10 mouse cellular contexts compared by ENCODE assay signal in the genomic region with DNA sequence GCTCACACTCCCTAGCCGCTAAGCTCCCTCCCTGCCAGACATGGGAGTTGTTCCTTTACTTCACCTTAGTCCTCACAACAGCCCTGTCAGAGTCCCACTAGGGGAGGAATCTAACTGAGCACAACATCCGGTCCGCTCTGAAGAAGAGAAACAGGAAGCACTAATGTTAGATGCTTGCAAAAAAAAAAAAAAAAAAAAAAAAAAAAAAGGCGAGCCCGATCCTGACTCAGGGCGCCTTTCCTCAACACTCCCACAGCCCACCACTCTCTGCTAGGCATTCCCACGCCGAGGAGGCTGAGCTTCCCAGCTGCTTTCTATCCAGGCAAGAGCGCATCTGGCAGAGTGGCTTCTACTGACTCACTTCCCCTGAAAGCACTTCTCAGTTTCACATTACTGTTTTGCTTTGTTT.
A peak's percentile ranks its signal among the peaks of the same experiment; 100 is the strongest.
DNase-seq lines count a peak whose midpoint lies in the region; ATAC-seq and TF ChIP-seq lines count a peak whose summit lies in the region.
"Had no signal": no experiment of that assay in that cellular context is flagged by ENCODE, and none has a peak within 500 bp of the region (broad histone marks: within the 10 kb centered on the region; RNA-seq: fewer than 3 reads in every experiment).

No protein-coding gene starts in this region.

- no peaks in the 10 kb centered on the region for H3K9me3 ChIP-seq in lung, embryonic 15.5 days
- no peaks in the 10 kb centered on the region for H3K9me3 ChIP-seq in hindbrain, postnatal 0 days (ENCODE audit: low read length)
- H3K9me3 ChIP-seq: embryonic facial prominence, embryonic 12.5 days; neural tube, embryonic 12.5 days had no signal

- peak; percentile 32 for DNase-seq in urinary bladder, postnatal 14 days (ENCODE audit: low spot score)
- DNase-seq in urinary bladder, adult 2 months (ENCODE audit: low spot score), result no peak
- DNase-seq in heart, postnatal 10 days, result peak; percentile 64 to 69
- DNase-seq in thymus, postnatal 0 days (ENCODE audit: low spot score), result peak; percentile 81
- no peak for DNase-seq in cerebellum, postnatal 4 days (ENCODE audit: low spot score in 2 of 2)
- DNase-seq in hindbrain, postnatal 0 days (ENCODE audit: low spot score), result no peak
- no peak for DNase-seq in layer of hippocampus, postnatal 10 days (ENCODE audit: low spot score in 2 of 2)

- no peak overlapping the region for H3K4me3 ChIP-seq in lung, embryonic 15.5 days
- no peak overlapping the region for H3K4me3 ChIP-seq in hindbrain, postnatal 0 days (ENCODE audit: low read length)
- H3K4me3 ChIP-seq: embryonic facial prominence, embryonic 12.5 days; neural tube, embryonic 12.5 days had no signal

- H3K9ac ChIP-seq in lung, embryonic 15.5 days, result no peak overlapping the region
- no peak overlapping the region for H3K9ac ChIP-seq in hindbrain, postnatal 0 days (replicated peaks; ENCODE audit: low read length)
- H3K9ac ChIP-seq: embryonic facial prominence, embryonic 12.5 days; neural tube, embryonic 12.5 days had no signal

- 0 out of 2 replicates have a peak, but pooled peaks have one; percentile 35 for ATAC-seq in lung, embryonic 15.5 days (ENCODE audit: borderline replicate concordance, extremely low read depth, low FRiP score, low TSS enrichment)
- ATAC-seq in hindbrain, postnatal 0 days, result no peak

- H3K36me3 ChIP-seq in lung, embryonic 15.5 days, result 0 out of 2 replicates have a peak, but pooled peaks cover 5% of the 10 kb centered on the region
- peaks cover 20% of the 10 kb centered on the region; the same call in 1 of the 2 replicates for H3K36me3 ChIP-seq in hindbrain, postnatal 0 days (ENCODE audit: insufficient read depth, low read length)

- 45% methylated on average over 9 of the region's 9 CpGs for WGBS in lung, embryonic 15.5 days
- 73% methylated on average over 9 of the region's 9 CpGs for WGBS in hindbrain, postnatal 0 days

- 0 out of 2 replicates have a peak, but pooled peaks cover 2% of the 10 kb centered on the region for H3K4me1 ChIP-seq in lung, embryonic 15.5 days
- H3K4me1 ChIP-seq in hindbrain, postnatal 0 days (ENCODE audit: insufficient read depth, low read length), result no peaks in the 10 kb centered on the region
- H3K4me1 ChIP-seq: embryonic facial prominence, embryonic 12.5 days; neural tube, embryonic 12.5 days had no signal

- no peaks in the 10 kb centered on the region for H3K27me3 ChIP-seq in lung, embryonic 15.5 days
- no peaks in the 10 kb centered on the region for H3K27me3 ChIP-seq in hindbrain, postnatal 0 days (ENCODE audit: insufficient read depth, low read length)
- H3K27me3 ChIP-seq: embryonic facial prominence, embryonic 12.5 days; neural tube, embryonic 12.5 days had no signal

- no peak for TF ChIP-seq CTCF in hindbrain, postnatal 0 days (IDR thresholded peaks at IDR 0.05; ENCODE audit: low read depth)

- peak overlapping the region; percentile 60 for H3K27ac ChIP-seq in lung, embryonic 15.5 days
- no peak overlapping the region for H3K27ac ChIP-seq in hindbrain, postnatal 0 days
- H3K27ac ChIP-seq: embryonic facial prominence, embryonic 12.5 days; neural tube, embryonic 12.5 days had no signal

- intact Hi-C loops in heart, postnatal 10 days (cut with DNase I), result loop anchor here (2.0 kb wide), 1 partner anchor 82 kb away; a partner anchor contains a TSS

- no peak overlapping the region for H3K4me2 ChIP-seq in lung, embryonic 15.5 days
- no peak overlapping the region for H3K4me2 ChIP-seq in hindbrain, postnatal 0 days (ENCODE audit: low read depth, low read length)
- H3K4me2 ChIP-seq: embryonic facial prominence, embryonic 12.5 days; neural tube, embryonic 12.5 days had no signal

Comparison
In these comparisons a context has a peak if more than half of its experiments do, and no peak if none do; other contexts are left out.
1. DNase-seq: peak in urinary bladder, postnatal 14 days (single experiment), heart, postnatal 10 days (2 of 2) and thymus, postnatal 0 days (single experiment); none in urinary bladder, adult 2 months (single experiment), cerebellum, postnatal 4 days (0 of 2), hindbrain, postnatal 0 days (single experiment) and layer of hippocampus, postnatal 10 days (0 of 2).